Mouse (Mus musculus) CD8-positive naive resting alpha-beta T cell, adult 2 months (primary cell): ENCODE results near the gene Mdm4.
A peak's percentile ranks its signal among the peaks of the same experiment; 100 is the strongest.
"Not testable (repeated sequence)": the region's sequence is repeated elsewhere in the genome, so short reads cannot be mapped to it uniquely, and the experiment has no call there.

Experiments
- DNase-seq, 2 experiments: peaks; one replicate each; pipeline ENCODE4 v3.0.0; 2022; ENCODE audit warnings: low read depth in 2 of 2, low spot score in 2 of 2

Mdm4 gene

DNA sequence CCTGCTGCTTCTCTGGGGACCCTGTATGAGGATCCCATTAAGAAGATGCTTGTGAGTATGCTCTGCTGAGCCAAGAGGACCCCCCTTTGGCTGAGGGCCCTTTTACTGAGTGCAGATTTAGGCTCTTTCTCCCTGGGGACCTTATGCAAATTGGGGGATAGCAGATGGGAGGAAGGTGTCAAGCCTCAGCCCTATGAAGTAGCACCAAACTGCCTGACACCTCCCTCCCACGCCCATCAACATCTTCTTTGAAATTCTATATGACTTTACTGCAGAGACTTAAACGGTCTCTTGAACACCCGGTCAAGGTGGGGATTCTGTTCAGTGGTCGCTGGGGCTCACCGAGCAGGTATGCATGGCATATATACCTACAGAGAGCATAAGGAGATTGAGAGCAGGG lies 22.7 kb upstream of the Mdm4 start:
- DNase-seq: no peak

DNA sequence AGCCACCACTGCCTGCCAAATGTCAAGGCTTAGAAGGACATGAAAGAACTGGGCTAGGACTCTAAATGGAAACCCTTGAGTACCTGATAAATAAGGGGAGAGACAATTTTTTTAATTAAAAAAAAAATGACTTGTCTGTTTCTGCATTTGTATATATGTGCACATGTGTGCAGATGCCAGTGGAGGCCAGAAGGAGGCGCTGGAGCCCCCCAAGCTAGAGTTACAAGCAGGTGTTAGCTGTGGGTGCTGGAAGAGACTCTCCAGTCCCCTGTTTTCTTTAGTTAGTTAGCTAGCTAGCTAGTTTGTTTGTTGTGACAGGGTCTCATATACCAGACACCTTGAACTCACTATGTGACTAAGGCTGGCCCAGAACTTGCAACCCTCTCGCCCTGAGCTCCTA lies 21.5 kb upstream of the Mdm4 start:
- DNase-seq: no peak

DNA sequence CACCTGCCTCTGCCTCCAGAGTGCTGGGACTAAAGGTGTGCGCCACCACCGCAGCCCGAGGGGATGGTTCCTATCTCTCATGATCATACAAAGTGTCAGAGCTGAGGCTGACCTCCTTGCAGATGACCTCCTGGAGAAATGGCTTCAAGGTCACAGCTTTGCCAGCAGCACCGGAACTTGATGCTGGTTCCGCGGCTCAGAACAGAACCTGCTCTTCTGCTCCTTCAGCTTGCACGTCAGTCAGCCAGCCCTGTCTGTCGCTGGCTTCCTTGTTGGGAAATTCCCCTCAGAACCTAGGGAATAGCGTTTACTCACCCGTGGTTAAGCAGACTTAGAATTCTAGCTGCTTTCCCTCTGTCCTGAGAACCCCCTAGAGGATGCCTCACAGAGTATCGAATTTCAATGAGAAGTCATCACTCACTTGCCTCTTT lies 19.7 kb upstream of the Mdm4 start:
- DNase-seq: no peak

DNA sequence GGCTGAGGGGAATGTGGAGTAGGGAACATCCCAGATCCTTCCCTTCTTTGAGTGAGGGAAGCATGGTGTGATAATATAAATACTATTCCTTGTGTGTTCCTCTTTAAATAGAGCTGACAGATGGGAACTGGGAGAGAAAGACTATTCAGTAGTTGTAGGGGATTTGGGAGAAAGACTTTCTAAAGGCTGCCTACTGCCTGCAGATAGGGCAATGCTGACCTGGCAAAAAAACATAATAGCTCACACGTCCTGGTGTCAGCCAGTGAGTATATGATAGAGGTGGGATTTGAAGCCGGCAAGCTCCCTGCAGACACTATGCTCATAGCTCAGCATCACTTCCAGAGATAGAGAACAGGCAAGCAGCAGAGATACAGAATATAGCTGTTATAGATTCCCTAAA lies 18.3 kb upstream of the Mdm4 start:
- DNase-seq: no peak

DNA sequence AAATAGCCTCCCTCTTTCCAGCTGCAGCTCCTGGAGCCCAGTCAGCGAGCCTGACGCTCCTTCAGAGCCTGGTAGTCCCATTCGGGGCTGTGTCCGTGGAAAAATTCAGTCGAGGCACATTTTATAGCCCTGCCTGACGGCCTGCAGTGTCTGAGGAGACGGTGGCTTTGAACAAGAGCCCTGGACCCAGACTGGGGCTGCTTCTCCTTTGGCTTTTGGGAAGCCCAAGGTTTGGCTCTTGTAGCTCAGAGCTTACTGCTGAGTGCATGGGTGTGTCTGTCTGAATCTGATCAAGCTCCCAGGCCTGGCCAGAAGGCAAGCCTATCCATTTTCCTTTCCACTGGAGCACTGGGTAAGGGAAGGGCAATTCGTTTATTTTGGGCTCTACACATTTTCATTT lies 17.2 kb upstream of the Mdm4 start:
- DNase-seq: no peak

DNA sequence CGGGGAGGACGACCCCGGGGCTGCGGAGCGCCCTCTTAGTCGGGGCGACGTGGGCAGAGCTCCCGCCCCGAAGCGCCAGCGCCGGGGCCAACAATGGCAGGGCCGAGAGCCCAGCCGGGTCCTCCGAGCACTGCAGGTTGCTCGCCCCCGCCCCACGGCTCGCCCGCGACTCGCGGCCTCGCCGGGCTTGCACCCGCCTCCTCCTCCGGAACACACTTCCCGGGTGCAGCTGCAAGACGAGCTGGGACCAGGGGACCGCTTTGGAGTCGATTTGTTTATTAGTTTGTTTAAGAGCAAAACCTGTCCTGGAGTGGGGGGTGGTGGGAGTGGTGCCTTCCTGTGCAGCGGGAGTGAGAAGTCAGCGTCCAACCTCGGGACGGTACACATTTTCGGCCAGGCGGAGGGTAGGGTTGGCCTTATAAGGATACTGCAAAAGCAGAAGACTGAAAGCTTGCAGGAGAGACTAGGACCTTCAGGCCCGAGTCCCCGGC lies 16.1 kb upstream of the Mdm4 start:
- DNase-seq: peak in 1 of 2 experiments; percentile 27

DNA sequence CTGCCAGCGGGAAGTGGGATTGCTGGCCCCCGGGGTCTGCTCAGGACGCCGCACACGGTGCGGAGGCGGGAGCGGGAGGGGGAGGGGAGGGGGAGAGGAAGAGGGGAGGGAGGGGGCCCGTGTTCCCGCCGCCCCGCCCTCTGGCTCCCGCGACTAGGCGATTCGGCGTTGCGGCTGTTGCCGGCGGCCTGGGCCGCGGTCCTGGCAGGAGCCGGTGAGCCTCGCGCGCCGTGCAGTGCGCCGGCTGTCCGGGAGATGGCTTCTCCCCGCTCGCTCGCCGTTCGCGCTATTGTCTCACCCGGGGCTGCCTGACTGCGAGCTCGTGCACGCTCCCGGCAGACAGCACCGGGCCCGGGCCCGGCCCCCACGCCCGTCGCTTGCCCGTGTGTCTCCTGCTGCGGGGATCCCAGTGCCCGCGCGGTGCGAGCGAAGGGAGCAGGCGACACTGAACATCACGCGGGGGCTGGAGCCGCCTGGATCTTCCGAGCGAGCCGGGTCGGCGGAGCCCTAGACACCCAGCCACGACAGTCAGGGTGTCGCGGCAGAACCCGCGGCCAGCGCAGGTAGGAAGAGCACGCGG lies 15.6 kb upstream of the Mdm4 start:
- peak; percentile 56 for DNase-seq

DNA sequence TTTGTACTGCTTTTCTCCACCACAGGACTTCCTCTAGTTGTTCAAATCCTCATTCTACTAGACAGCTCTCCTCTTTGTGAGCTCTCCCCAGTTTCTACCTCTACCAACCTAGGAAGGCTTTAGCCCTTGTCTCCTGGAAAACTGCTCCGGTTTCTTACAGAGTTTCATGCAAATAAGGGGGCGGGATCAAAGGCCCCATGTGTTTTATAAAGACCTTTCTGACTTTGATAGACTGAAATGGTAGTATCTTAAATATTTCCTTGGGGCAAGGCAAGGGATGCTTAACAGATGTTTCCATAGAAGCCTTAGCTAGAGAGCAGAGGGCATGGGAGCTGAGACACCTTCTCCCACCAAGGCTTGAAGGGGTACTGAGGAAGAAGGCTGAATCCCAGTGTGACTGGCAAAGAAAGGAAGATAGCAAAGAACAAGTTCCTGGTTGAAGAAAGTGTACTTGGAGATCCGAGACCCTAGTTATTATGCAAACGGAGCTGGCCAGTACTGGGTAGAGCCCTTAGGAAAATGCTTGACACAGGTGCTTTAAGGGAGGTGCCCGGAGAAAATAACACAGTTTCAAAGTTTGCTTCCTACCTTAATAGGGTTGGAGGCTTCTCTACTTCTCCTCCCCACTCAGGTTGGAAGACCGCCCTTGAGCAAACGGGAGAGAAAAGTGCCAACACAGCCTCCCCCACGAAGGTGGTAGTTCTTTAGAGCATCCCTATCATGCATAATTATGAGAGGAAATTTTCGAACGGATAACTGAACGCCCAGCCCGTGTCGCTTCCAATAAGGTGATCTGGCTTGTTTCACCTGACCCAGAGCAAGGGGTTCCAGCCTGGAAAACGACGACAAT lies 14.9 kb upstream of the Mdm4 start, which contains the start of gene Pik3c2b:
Gene Pik3c2b, plus strand, starts transcription at position 657 of the 850 bp plus-strand sequence.
- no peak for DNase-seq

DNA sequence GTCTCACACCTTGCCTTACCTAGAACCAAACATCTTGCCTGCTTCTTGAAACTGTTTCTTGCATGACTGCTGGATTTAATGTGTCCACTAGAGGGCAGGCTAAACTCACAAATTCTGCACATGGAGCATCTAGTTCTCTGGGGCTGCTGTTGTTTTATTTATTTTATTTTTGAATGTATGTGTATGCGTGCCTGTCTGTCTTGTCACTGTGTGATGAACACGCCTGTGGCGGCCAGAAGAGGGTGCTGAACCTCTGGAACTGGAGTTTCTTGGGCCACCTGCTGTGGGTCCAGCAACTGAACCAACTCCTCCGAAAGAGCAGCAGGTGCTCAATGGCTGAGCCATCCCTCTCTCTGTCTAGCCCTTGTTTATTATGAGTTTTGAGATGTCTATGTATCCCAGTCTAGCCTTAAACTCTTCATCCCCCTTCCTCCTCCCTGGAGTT lies 9.2 kb upstream of the Mdm4 start:
- DNase-seq: peak; percentile 58 to 65

DNA sequence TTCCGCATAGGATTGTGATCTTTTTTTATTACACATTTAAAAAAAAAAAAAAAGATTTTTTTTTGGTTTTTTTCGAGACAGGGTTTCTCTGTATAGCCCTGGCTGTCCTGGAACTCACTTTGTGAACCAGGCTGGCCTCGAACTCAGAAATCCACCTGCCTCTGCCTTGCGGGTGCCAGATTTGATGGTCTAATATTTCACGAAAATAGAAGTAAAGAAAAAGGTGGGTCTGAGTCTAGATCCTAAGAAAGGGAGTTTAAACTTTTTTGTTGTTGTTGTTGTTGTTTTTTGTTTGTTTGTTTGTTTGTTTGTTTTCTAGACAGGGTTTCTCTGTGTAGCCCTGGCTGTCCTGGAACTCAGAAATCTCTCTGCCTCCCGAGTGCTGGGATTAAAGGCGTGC lies 4.3 kb upstream of the Mdm4 start:
- DNase-seq: not testable (repeated sequence)

DNA sequence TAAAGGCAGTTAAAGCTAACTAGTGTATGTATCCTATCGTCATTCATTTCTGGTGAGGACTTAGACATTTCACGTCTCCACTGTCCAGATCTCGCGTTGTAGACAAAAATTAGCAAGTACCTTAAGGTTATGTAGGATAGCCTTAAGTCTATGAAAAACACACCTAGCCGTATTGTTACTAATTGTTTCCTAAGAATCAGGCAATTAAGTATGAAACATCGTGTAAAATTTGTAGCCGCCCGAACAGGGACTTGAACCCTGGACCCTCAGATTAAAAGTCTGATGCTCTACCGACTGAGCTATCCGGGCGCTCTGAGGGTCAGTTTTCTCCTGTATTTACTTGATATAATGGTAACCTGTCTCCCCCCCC lies 3.7 kb upstream of the Mdm4 start:
- peak; percentile 16 to 19 for DNase-seq

DNA sequence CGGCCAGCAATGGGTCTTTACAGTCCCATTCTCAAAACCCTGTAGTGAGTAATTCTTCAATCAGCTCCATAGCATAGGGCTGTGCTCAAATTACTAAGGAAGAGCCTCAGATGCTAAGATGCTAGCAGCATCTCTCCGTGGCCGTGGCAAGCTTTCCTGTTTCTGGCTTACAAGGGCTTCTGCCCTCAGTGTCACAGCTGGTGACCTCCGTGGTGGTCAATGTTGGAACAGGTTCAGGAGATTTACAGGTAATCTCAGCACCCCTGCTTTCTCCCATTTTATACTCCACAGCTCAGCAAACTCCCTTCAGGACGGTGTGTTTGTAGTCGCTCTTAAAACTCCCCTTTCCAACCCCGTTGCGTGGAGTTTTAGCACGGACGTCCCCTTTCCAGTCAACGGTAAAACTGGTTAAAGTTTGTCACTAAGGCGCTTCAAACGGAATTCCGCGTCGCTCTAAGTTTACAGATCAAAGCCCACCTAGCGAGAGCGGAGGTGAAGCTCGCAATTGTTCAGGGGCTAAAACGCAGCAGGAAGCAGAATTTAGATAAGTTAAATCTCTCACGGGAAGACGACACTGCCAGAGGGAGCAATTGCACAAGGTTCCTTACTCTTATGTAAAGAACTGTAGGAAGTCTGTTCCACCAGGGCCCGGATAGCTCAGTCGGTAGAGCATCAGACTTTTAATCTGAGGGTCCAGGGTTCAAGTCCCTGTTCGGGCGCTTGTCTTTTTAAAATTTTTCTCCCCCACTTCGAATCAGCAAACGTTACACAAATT lies 3.1 kb upstream of the Mdm4 start:
- peak; percentile 56 to 63 for DNase-seq

DNA sequence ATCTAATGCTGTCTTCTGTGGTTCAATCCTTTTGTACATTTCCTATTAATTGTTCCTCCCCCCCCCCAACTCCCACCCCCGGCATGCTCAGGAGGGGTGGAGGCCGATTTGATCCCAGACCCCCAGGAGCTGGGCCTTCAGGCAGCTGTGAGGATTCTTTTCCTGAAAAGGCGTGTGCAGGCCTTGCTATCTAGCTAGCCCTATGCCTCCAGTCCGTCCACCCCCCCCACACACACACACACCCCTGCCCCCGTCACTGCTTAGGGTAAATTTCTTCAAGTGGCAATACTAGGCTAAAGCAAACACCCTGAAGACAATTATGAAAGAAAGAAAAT lies 2.6 kb upstream of the Mdm4 start:
- DNase-seq: no peak

DNA sequence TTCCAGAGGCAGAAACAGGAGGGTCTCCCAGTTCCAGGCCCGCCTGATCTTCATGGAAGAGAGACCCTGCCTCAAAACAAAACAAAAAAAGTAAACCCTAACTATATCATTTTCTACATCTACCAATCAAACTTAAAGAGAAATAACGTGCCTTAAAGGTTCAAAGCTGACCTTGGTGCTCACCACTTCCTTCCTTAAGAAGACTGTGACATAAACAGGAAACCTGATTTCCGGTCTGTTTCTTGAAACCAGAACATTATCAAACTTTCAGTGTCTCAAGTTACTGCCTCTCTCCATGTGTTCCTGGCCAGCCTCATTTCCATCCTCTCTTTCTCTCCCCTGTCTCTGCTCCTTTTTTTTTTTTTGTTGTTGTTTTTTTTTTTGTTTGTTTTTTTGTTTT lies 617 bp downstream of the Mdm4 start:
- DNase-seq: peak in 1 of 2 experiments; percentile 37

DNA sequence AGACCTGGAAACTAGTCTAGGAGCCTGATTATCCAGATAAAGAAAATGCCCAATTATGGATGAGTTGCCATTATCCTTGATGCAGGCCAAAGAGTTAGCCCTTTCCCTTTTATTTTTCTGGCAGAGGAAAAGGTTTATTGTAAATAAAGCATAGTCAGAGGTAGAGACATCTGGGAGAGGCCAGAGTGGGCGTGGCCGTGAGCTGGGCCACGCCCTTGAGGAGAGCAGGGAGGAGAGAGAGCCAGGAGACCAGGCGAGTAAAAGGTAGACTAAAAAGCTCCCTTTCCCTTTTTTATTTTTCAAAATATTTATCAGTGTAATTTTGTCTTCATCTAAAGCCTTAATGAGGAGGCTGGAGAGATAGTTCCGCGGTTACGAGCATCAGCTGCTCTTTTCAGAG lies 2.4 kb downstream of the Mdm4 start:
- DNase-seq: no peak

DNA sequence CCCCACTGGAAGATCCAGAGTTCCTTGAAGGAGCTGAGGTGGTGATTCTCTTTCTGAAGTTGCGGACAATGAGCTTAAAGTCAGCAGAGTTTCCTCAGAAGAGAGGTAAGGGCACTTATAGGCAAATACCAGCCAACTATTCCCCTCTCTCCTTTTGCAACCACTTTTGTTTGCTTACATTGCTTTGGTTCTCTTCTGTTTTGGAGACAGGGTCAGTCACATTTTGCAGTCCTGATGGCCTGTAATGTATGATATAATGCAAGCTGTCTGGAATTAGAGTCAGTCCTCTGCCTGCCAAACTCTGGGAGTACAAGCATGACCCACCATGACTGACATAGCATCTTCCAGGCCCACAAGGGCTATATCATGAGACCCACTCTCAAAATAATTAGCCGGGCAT lies 3.2 kb downstream of the Mdm4 start:
- no peak for DNase-seq

DNA sequence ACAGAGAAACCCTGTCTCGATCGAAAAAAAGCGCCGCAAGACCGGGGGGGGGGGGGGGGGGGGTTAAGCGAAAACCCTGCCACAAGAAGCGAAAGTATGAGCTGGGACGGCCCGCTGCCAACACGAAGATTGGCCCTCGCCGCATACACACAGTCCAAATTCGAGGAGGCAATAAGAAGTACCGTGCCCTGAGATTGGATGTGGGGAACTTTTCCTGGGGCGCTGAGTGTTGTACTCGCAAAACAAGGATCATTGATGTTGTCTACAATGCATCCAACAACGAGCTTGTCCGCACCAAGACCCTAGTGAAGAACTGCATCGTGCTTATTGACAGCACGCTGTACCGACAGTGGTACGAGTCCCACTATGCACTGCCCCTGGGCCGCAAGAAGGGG lies 4.6 kb downstream of the Mdm4 start:
- DNase-seq: not testable (repeated sequence)

DNA sequence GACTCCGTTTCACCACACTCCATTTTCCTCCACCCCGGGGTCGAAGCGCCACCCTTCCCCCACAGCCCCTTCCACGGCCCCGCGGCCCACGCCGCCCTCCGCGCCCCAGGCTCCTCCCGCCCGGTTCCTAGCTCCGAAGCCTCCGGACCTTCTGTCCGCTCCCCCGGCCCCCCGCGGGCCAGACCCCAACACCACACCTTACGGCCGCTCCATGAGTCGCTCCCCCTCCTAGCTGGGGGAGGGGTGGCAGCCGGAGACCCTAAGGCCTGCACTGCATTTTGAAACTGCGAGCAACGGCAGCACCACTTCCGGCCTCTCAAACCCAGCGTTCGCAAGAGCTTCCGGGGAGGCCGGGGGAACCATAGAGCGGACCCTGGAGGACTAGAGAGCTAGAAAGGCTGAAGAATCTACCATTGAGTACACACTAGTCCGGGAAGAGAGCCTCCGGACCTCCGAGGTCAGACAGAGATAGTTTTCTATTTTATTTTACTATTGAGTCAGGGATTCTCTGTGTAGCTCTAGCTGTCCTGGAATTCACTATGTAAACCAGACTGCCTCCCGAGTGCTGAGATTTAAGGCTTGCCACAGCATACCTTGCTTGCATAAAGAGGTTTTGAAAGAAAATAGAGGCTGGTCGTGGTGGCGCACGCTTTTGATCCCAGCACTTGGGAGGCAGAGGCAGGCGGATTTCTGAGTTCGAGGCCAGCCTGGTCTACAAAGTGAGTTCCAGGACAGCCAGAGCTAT lies 5.1 kb downstream of the Mdm4 start:
- DNase-seq: peak; percentile 81 to 86

DNA sequence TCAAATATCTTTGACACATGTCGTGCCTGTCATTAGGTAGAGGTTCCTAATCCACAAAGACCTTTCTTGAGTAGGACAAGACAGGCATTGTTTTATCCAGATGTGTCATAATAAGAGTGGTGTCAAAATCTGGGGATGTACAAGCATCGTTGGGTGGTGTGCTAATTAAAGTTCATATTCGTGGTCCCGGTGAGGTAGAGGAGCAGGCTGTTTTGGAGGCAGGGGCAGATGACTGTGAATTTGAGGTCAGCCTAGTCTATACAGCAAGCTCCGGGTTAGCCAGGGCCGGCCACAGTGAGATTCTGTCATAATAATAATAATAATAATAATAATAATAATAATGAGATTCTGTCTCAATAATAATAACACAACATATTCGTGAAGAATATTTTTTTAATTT lies 5.9 kb downstream of the Mdm4 start:
- no peak for DNase-seq

DNA sequence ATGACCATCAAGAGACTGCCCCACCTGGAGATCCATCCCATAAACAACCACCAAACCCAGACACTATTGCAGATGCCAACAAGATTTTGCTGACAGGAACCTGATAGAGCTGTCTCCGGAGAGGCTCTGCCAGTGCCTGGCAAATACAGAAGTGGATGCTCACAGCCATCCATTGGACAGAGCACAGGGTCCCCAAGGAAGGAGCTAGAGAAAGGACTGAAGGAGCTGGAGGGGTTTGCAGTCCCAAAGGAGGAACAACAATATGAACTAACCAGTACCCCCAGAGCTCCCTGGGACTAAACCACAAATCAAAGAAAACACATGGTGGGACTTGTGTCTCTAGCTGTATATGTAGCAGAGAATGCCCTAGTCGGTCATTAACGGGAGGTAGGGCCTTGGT lies 6.6 kb downstream of the Mdm4 start:
- not testable (repeated sequence) for DNase-seq

DNA sequence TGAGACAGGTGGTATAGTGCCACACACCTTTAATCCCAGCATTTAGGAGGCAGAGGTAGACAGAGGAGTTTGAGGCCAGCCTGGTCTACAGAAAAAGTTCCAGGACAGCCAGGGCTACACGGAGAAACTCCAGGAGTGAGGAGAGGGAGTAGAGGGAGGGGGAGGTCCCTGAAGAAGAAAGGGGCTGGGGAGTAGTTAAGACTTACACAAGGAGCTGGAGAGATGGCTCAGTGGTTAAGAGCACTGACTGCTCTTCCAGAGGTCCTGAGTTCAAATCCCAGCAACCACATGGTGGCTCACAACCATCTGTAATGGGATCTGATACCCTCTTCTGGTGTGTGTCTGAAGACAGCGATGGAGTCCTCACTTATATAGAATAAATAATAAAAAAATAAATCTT lies 8.4 kb downstream of the Mdm4 start:
- DNase-seq: not testable (repeated sequence)
